Mouse (Mus musculus) right cerebral cortex, postnatal 10 days (tissue): ENCODE measurements around the gene Asic3.

Source experiments
- DNase-seq, 2 experiments: peaks; one replicate each; pipeline ENCODE4 v3.0.0; 2021; ENCODE audit warnings: low spot score in 2 of 2

Gene Asic3

DNA sequence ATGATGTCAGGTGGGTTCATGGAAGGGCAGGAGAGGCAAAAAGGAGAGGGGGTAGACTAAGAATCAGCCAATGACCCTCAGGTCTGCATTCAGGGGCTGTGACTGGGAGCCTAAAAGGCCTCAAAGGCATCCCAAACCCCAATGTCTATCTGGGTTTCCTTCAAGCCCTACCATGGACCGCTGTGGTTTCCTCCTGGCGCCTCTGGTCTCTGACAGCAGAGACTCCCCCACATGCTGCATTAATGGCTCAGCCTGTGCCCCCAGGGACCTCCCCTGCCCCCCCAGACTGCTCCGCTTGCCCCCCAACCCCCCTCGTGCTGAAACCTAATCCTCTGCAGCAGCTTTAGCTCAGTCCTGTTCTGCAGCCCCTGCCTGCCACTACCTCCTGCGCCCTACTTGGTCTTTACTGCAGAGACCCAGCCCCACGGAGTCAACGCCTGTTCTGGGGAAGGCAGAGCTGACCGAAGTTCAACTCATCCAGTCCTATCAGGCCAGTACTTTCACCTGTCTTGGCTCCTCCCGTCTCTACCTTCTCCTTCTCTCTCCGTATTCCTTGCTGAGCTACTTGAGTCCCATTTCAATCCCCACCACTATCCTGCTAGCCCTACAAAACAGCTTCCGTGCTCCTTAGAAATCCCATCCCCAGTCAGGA, at the start of gene Asic3:
TSS of gene Asic3 (plus strand) at position 351 of the 652 bp plus-strand sequence.
- no peak for DNase-seq

- no peak for DNase-seq
These were observed 49.7 kb upstream of the Asic3 start for GRCm38 (mm10) chr5:24363467-24363866.

DNA sequence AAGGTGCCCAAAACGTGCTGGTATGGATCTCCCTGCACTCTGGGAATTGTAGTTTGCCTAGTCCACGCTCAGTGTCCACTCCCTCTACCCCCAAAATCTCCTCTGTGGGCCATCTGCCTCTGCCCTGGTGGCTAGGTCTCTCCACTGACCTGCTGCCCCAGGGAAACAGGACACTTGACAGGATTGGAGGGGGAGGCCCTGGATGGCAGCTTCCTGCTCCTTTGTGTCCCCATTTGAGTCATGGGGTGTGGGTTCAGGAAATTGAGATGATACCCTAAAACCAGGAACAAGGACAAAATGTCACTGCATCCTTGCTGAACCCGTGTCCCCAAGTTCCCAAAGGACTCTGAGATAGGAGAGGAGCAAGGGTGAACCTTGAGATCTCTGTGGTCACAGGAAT, 49.1 kb upstream of the Asic3 start:
- DNase-seq, result no peak

DNA sequence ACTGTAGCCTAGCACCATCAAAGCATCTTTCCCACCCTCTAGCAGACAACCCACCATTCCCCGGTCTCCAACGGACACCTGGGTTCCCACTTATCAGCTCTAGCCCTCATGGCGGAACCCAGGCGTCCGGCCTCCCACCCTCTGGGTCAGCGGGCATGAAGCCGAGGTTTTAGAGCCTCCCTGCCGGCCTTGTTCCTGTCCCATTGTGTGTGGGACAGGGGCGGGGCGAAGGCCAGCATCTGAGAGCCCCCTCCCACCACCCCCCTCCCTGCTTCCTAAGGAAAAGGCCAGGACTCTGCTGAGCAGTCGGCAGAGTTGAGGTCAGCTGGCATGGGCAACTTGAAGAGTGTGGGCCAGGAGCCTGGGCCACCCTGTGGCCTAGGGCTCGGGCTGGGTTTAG, 48.7 kb upstream of the Asic3 start, which contains the start of gene Nos3:
TSS of gene Nos3 (plus strand) at position 303 of the 400 bp plus-strand sequence.
- DNase-seq, result no peak

GRCm38 (mm10) chr5:24364963-24365362, 48.2 kb upstream of the Asic3 start:
- no peak for DNase-seq

DNA sequence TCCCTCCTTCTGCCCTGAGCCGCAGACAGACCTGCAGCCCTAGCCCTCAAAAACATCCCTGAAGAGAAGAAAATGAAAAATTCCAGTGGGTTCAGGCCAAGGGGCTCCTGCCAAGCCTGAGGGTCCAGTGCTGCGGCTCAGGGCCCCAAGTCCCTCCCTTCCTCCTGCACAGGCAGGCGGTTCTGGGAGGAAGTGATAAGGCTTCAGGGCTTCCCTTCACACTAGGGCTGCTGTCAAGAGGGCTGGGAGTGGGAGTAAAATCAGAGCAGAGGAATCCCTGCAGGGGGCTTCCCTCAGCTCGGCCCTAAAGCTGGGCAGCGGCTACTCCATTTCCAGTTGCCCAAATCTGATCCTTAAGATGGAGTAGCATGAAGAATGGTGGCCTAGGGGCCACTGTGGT, 47.7 kb upstream of the Asic3 start:
- no peak for DNase-seq

GRCm38 (mm10) chr5:24366426-24366825, 46.8 kb upstream of the Asic3 start:
- no peak for DNase-seq

DNA sequence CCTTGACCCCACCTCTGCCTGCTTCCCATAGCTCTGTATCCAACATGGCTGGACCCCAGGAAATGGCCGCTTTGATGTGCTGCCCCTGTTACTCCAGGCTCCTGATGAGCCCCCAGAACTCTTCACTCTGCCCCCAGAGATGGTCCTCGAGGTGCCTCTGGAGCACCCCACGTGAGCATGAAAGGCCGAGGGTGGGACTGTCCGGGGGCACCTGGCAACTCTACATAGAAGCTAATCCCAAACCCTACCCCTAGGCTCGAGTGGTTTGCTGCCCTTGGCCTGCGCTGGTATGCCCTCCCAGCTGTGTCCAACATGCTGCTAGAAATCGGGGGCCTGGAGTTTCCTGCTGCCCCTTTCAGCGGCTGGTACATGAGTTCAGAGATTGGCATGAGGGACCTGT, 43.4 kb upstream of the Asic3 start:
- no peak for DNase-seq

GRCm38 (mm10) chr5:24373807-24374206, 39.4 kb upstream of the Asic3 start:
- DNase-seq, result no peak

DNA sequence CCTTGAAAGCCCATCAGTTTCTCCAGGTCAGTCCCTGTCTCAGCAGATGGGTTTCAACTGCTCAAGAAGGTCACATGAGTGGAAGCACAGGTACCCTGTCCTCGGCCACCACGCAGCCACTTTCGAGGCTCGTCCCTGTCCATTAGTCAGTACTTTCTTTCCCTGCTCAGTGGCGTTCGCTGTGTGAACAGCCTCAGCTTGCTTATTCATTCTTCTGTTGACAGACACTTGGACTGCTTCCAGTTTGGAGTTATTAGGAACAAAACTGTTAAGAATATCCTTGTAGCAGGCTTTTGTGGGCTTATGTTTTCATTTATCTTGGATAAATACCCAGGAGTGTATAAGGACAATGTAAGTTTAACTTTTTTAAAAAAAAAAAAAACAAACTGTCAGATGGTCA, 39.0 kb upstream of the Asic3 start:
- DNase-seq, result no peak

- DNase-seq, result no peak
These were observed 38.4 kb upstream of the Asic3 start for GRCm38 (mm10) chr5:24374666-24375328.

DNA sequence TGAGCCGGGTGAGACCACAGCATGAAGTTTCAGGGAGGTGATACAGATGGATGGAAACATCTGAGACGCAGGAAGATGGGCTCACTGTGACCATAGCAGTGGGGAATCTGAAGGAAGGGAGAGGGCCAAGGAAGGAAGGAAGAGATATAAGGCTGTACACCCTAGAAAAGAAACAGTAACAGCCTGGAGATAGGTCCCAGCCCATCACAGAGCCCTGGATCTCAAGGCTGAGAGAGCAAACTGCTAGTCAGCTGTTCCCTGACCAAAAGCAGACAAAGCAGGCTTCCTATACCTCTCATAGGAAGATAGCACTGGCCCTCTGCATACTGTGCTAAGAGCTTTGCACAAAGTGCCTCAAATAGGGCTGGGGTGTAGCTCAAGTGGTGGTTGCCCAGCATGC, 34.5 kb upstream of the Asic3 start:
- DNase-seq, result no peak

DNA sequence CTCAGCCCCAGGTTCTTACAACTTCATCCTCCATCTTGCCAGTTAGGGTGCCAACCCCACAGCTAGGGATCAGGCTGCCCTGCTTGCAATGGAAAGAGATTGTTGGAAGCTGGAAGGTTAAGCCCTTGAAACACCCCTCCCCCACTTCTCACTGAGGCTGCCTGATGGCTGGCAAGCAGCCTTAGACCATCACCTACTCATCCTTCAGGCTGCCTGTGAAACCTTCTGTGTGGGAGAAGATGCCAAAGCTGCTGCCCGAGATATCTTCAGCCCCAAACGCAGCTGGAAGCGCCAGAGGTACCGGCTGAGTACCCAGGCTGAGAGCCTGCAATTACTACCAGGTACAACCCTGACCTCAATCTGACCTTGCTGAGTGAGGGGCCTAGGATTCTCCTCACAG, 33.7 kb upstream of the Asic3 start:
- DNase-seq, result no peak

- DNase-seq, result no peak
These were observed 32.7 kb upstream of the Asic3 start for GRCm38 (mm10) chr5:24380499-24380898.

GRCm38 (mm10) chr5:24381486-24381885, 31.7 kb upstream of the Asic3 start:
- DNase-seq, result no peak

DNA sequence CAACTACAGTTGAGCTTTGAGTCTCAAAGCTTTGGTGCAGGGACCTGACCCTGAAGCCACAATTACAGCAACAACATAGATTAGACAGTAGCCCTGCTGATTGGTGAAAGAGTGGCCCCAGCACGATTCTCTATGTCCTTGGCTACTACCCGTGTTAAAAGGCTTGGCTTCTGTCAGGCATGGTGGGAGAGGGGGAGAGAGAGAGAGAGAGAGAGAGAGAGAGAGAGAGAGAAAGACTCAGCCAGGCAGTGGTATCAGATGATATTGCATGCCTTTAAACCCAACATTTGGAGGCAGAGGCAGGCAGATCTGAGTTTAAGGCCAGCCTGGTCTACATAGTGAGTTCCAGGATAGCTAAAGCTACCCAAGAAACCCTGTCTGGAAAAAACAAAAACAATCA, 31.2 kb upstream of the Asic3 start:
- no peak for DNase-seq

DNA sequence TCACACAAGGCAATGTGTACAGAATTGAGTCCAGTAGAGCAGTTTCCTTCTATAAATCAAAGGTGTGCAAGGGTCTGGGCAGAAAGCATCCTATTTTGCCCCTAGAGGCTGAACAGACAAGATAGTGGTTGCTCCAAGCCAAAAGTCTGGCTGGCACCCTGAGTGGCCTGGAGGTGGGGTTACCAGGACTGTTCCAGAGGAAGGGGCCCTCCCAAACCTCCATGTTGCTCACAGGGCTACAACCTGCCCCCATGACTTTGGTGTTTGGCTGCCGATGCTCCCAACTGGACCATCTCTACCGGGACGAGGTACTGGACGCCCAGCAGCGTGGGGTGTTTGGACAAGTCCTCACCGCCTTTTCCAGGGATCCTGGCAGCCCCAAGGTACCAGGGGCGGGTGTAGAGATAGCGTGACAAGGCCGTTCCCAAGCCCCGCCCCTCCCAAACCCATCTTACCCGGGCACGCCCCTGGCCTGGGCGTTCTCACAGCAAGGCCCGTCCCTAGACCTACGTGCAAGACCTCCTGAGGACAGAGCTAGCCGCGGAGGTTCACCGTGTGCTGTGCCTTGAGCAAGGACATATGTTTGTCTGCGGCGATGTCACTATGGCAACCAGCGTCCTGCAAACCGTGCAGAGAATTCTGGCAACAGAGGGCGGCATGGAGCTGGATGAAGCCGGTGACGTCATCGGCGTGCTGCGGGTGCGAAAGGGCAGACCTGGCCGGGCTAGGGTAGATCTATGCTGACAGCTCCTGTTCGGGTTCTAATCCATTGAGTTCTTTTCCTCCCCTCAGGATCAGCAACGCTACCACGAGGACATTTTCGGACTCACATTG, 29.9 kb upstream of the Asic3 start:
- DNase-seq, result peak; percentile 95

DNA sequence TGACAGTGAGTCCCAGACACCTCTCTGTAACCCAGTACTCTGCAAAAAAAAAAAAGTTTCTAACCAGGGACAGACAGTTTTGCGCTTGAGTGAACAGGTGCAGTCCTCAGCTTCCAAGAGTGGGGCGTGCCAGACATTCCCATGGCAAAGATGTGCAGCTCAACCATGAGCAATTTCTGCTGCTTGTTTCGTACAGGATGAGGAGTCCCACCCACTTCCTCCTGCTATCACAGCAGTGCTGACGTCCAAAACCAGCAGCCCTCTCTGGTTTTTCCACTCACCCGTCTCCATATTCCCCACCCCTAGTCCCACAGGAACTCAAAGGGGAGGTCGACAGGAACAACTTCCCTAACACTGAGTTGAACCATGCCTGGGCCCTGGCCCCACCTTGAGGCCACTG, 28.8 kb upstream of the Asic3 start:
- peak in 1 of 2 experiments; percentile 62 for DNase-seq

- DNase-seq, result no peak
These were observed 27.8 kb upstream of the Asic3 start for GRCm38 (mm10) chr5:24385374-24385773.

DNA sequence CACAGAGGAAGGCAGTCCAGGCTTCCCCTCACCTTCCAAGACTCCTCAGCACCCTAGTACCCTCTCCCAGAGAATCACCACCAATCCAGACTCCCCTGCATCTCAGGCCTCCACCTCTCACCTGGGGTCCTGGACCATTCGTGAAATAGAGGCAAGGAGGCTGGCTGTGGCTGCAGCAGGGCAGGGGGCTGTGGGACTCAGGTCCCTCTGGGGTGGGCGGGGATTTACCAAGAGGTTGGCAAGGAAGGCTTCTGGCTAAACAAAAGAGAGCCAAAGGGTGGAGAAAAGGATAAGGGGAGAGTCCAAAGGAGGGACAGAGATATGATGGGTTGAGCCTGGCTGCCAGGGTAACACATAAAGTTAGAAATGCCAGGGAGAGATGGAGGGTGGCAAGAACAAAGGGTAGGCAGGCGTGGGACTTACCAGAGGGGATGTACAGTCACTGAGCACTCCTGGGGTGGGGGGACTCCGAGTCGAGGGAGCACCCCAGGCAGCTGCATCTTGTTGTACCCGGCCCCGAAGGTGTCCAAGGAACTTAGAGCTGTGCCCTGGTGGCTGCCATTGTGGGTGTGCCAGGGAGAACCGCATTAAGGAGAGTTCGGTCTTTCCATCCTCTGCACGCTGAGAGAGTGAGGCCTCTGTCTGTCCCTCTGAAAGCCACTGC, 27.2 kb upstream of the Asic3 start:
- no peak for DNase-seq

DNA sequence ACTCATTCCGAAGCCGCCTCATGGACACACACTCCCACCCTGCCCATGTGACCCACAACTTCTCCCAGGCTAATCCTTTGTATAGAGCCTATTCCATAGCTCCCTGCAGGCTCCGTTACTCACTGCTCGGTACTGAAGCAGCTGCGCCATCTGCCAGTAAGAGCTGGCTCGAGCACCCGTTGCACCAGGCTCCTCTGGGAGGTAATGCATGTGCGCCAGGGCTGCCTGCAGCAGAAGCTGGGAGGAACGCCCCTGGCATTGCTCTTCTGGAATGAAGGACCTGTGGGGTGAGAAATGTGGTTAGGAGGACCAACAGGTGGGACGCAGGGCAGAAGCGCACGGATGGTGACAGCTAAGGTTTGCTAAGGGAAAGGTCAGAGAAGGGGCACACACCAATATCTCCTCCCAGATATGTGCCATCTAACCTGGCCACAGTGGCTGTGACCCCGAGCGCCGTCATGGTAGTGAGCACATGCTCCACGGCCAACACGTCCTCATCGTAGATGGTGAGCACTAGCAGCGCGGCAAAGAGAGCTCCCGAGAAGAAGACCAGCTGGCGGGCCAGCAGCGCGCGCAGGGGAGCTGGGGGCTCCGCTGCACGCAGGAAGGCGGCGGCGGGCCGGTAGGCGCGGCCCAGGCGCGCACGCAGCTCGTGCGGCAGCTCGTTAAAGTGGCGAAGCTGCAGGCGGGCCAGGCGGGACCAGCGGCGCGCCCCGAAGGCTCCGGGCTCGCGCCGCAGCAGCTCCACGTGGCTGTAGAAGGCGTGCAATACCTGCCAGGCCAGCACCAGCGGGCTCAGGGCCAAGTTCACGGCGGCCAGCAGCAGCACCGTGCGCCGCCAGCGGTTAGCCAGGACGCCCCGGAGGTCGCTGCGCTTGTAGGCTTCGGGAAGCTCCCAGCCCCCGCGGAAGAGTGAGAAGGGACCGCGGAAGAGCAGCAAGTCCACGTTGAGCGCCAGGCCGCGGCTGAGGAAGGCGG, 25.6 kb upstream of the Asic3 start:
- peak; percentile 84 to 88 for DNase-seq
